Mouse (Mus musculus): ENCODE data around the gene Prep. TPM values are rescaled to one million over a fixed set of nuclear protein-coding genes. Genes with fewer than 3 reads are reported as not detected.
A peak's percentile ranks its signal among the peaks of the same experiment; 100 is the strongest.
"Not testable (repeated sequence)": the region's sequence is repeated elsewhere in the genome, so short reads cannot be mapped to it uniquely, and the experiment has no call there.

Prep gene
- polyA plus RNA-seq, 1 experiment from 2014 or later, result 22.1 TPM

DNA sequence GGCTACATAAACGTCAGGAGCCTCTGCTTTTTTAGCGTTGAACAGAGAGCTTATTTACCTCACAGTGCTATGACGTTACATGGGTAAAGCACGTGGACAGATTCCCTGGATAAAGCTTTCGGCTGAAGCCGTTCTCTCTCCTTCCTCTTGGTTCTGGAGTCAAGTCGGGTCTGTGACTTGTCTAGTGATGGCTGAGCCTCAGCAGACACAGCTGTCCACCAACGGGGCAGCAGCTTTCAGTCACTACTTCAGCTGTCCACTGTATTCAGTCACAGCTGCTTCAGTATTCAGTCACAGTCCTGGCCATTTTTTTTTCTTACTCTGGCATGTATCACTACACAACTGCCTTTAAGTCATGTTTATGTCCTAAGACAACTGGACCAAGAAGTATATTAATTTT is 106.9 kb downstream of the Prep start:
- Histone ChIP-seq H3K36me3 (ENCODE audit: control insufficient read depth, insufficient read depth, low read length) (no peaks in the 10 kb centered on the region), H3K9ac (ENCODE audit: low read length) (no peak overlapping the region), H3K27me3 (ENCODE audit: control insufficient read depth, insufficient read depth, low read length) (no peaks in the 10 kb centered on the region), H3K4me2 (ENCODE audit: low read depth, low read length) (no peak overlapping the region), H3K9me3 (replicated peaks; ENCODE audit: control insufficient read depth, low read length) (no peaks in the 10 kb centered on the region), H3K4me3 (replicated peaks; ENCODE audit: low read length) (no peak overlapping the region), H3K4me1 (ENCODE audit: control insufficient read depth, insufficient read depth, low read length) (no peaks in the 10 kb centered on the region), H3K27ac (ENCODE audit: low read length) (no peak overlapping the region)
- 78% methylated on average over 8 of the region's 8 CpGs for WGBS
- ATAC-seq (ENCODE audit: insufficient read depth, low FRiP score), result no peak

- WGBS, result 85% methylated on average over 3 of the region's 3 CpGs
- no peaks in the 10 kb centered on the region for H3K27me3 ChIP-seq (ENCODE audit: control insufficient read depth, insufficient read depth, low read length)
Measured at GRCm38 (mm10) chr10:45174345-45174744, 107.3 kb downstream of the Prep start.

GRCm38 (mm10) chr10:45177798-45178197 is 110.8 kb downstream of the Prep start, which contains the start of gene Popdc3:
Gene Popdc3 (plus strand): TSS chr10:45178098.
- not testable (repeated sequence) for H3K4me1 ChIP-seq (ENCODE audit: control insufficient read depth, insufficient read depth, low read length); H3K27ac ChIP-seq (ENCODE audit: low read length); H3K36me3 ChIP-seq (ENCODE audit: control insufficient read depth, insufficient read depth, low read length); H3K9ac ChIP-seq (ENCODE audit: low read length); ATAC-seq (ENCODE audit: insufficient read depth, low FRiP score); H3K27me3 ChIP-seq (ENCODE audit: control insufficient read depth, insufficient read depth, low read length); H3K9me3 ChIP-seq (replicated peaks; ENCODE audit: control insufficient read depth, low read length); H3K4me3 ChIP-seq (replicated peaks; ENCODE audit: low read length); H3K4me2 ChIP-seq (ENCODE audit: low read depth, low read length)
- whole genome bisulfite sequencing, result no CpG with 5 or more reads among the region's 5 CpGs

More at GRCm38 (mm10) chr10:45174345-45174744, 107.3 kb downstream of the Prep start:
- ATAC-seq (ENCODE audit: insufficient read depth, low FRiP score), result no peak
- Histone ChIP-seq H3K9me3 (replicated peaks; ENCODE audit: control insufficient read depth, low read length) (no peaks in the 10 kb centered on the region), H3K27ac (ENCODE audit: low read length) (no peak overlapping the region), H3K36me3 (ENCODE audit: control insufficient read depth, insufficient read depth, low read length) (no peaks in the 10 kb centered on the region), H3K9ac (ENCODE audit: low read length) (no peak overlapping the region), H3K4me3 (replicated peaks; ENCODE audit: low read length) (no peak overlapping the region), H3K4me2 (ENCODE audit: low read depth, low read length) (no peak overlapping the region), H3K4me1 (ENCODE audit: control insufficient read depth, insufficient read depth, low read length) (no peaks in the 10 kb centered on the region)

DNA sequence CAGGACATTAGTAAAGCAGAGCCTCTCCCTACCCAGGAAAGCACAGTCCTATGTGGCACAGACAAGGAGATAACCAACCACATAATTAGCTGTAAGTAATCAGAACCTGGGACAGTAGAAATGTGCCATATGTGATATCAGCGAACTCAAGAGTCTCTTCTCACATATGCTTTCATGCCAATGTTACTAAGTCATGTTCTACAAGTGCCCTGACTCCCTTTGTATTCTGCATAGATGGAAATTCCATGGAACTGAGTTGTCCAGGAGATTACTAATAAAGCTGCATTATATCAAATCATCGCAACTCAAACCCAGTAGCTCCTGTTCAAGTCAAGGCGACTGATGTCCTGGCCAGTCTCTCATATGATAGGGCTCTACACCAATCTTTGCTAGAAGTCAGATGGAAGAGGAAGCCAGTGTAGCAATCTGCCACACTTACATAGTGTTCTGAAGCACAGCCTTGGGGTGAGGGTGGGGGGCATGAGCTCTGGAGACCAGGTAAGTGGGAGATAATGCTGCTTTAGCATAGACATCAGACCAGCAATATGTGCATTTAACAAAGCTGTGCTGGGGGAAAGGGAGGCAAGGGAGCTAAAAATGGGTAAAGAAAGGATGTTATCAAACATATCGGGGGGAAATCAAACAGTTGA is 113.8 kb downstream of the Prep start:
- Histone ChIP-seq H3K9ac (ENCODE audit: low read length) (no peak overlapping the region), H3K4me1 (ENCODE audit: control insufficient read depth, insufficient read depth, low read length) (no peaks in the 10 kb centered on the region), H3K27me3 (ENCODE audit: control insufficient read depth, insufficient read depth, low read length) (no peaks in the 10 kb centered on the region), H3K9me3 (replicated peaks; ENCODE audit: control insufficient read depth, low read length) (no peaks in the 10 kb centered on the region), H3K36me3 (ENCODE audit: control insufficient read depth, insufficient read depth, low read length) (no peaks in the 10 kb centered on the region), H3K4me3 (replicated peaks; ENCODE audit: low read length) (no peak overlapping the region), H3K4me2 (ENCODE audit: low read depth, low read length) (no peak overlapping the region), H3K27ac (ENCODE audit: low read length) (no peak overlapping the region)
- no peak for ATAC-seq (ENCODE audit: insufficient read depth, low FRiP score)
- 86% methylated on average over 4 of the region's 4 CpGs for WGBS

- Histone ChIP-seq H3K27me3 (ENCODE audit: control insufficient read depth, insufficient read depth, low read length) (no peaks in the 10 kb centered on the region), H3K9ac (ENCODE audit: low read length) (no peak overlapping the region), H3K9me3 (replicated peaks; ENCODE audit: control insufficient read depth, low read length) (no peaks in the 10 kb centered on the region), H3K4me1 (ENCODE audit: control insufficient read depth, insufficient read depth, low read length) (no peaks in the 10 kb centered on the region), H3K36me3 (ENCODE audit: control insufficient read depth, insufficient read depth, low read length) (no peaks in the 10 kb centered on the region), H3K27ac (ENCODE audit: low read length) (0 out of 2 replicates have a peak overlapping the region, but pooled peaks have one; percentile 22), H3K4me3 (replicated peaks; ENCODE audit: low read length) (no peak overlapping the region), H3K4me2 (ENCODE audit: low read depth, low read length) (no peak overlapping the region)
- peak; percentile 71; the same call in 1 of the 2 replicates for ATAC-seq (ENCODE audit: insufficient read depth, low FRiP score)
- WGBS, result 59% methylated on average over 3 of the region's 3 CpGs
Measured at GRCm38 (mm10) chr10:45181344-45181743, 114.3 kb downstream of the Prep start.

- Histone ChIP-seq H3K27me3 (ENCODE audit: control insufficient read depth, insufficient read depth, low read length) (no peaks in the 10 kb centered on the region), H3K4me2 (ENCODE audit: low read depth, low read length) (no peak overlapping the region), H3K4me3 (replicated peaks; ENCODE audit: low read length) (no peak overlapping the region), H3K9ac (ENCODE audit: low read length) (no peak overlapping the region), H3K27ac (ENCODE audit: low read length) (no peak overlapping the region), H3K36me3 (ENCODE audit: control insufficient read depth, insufficient read depth, low read length) (no peaks in the 10 kb centered on the region), H3K9me3 (replicated peaks; ENCODE audit: control insufficient read depth, low read length) (no peaks in the 10 kb centered on the region), H3K4me1 (ENCODE audit: control insufficient read depth, insufficient read depth, low read length) (no peaks in the 10 kb centered on the region)
- no peak for ATAC-seq (ENCODE audit: insufficient read depth, low FRiP score)
- WGBS, result 75% methylated on average over 2 of the region's 2 CpGs
Measured at GRCm38 (mm10) chr10:45185457-45185856, 118.5 kb downstream of the Prep start.

GRCm38 (mm10) chr10:45193330-45194310 is 126.6 kb downstream of the Prep start:
- H3K9ac ChIP-seq (ENCODE audit: low read length), result no peak overlapping the region
- H3K4me1 ChIP-seq (ENCODE audit: control insufficient read depth, insufficient read depth, low read length), result no peaks in the 10 kb centered on the region
- H3K27ac ChIP-seq (ENCODE audit: low read length), result no peak overlapping the region
- WGBS, result 46% methylated on average over 14 of the region's 14 CpGs
- ATAC-seq (ENCODE audit: insufficient read depth, low FRiP score), result no peak
- H3K4me3 ChIP-seq (replicated peaks; ENCODE audit: low read length), result no peak overlapping the region
- H3K27me3 ChIP-seq (ENCODE audit: control insufficient read depth, insufficient read depth, low read length), result no peaks in the 10 kb centered on the region
- H3K36me3 ChIP-seq (ENCODE audit: control insufficient read depth, insufficient read depth, low read length), result no peaks in the 10 kb centered on the region
- no peak overlapping the region for H3K4me2 ChIP-seq (ENCODE audit: low read depth, low read length)
- no peaks in the 10 kb centered on the region for H3K9me3 ChIP-seq (replicated peaks; ENCODE audit: control insufficient read depth, low read length)

- H3K4me3 ChIP-seq (replicated peaks; ENCODE audit: low read length), result no peak overlapping the region
- H3K9ac ChIP-seq (ENCODE audit: low read length), result no peak overlapping the region
- no peaks in the 10 kb centered on the region for H3K4me1 ChIP-seq (ENCODE audit: control insufficient read depth, insufficient read depth, low read length)
- H3K27ac ChIP-seq (ENCODE audit: low read length), result no peak overlapping the region
- 81% methylated on average over 5 of the region's 5 CpGs for WGBS
- no peak for ATAC-seq (ENCODE audit: insufficient read depth, low FRiP score)
- H3K4me2 ChIP-seq (ENCODE audit: low read depth, low read length), result no peak overlapping the region
- no peaks in the 10 kb centered on the region for H3K27me3 ChIP-seq (ENCODE audit: control insufficient read depth, insufficient read depth, low read length)
- H3K36me3 ChIP-seq (ENCODE audit: control insufficient read depth, insufficient read depth, low read length), result no peaks in the 10 kb centered on the region
- no peaks in the 10 kb centered on the region for H3K9me3 ChIP-seq (replicated peaks; ENCODE audit: control insufficient read depth, low read length)
Measured at GRCm38 (mm10) chr10:45194531-45194930, 127.5 kb downstream of the Prep start.

- 43% methylated on average over 1 of the region's 1 CpGs for WGBS
- Histone ChIP-seq H3K4me1 (ENCODE audit: control insufficient read depth, insufficient read depth, low read length) (no peaks in the 10 kb centered on the region), H3K27me3 (ENCODE audit: control insufficient read depth, insufficient read depth, low read length) (no peaks in the 10 kb centered on the region)
Measured at GRCm38 (mm10) chr10:45204582-45204981, 137.6 kb downstream of the Prep start.

More at GRCm38 (mm10) chr10:45204582-45204981, 137.6 kb downstream of the Prep start:
- Histone ChIP-seq H3K36me3 (ENCODE audit: control insufficient read depth, insufficient read depth, low read length) (no peaks in the 10 kb centered on the region), H3K27ac (ENCODE audit: low read length) (no peak overlapping the region), H3K4me2 (ENCODE audit: low read depth, low read length) (no peak overlapping the region), H3K9ac (ENCODE audit: low read length) (no peak overlapping the region), H3K4me3 (replicated peaks; ENCODE audit: low read length) (no peak overlapping the region), H3K9me3 (replicated peaks; ENCODE audit: control insufficient read depth, low read length) (no peaks in the 10 kb centered on the region)
- no peak for ATAC-seq (ENCODE audit: insufficient read depth, low FRiP score)
